Mouse (Mus musculus) frontal cortex, postnatal 36 days (tissue): ENCODE measurements around the gene Fbxl22.

Experiments used
- DNase-seq, 2 experiments: peaks; one replicate each; pipeline ENCODE4 v3.0.0; 2022; ENCODE audit warnings: low spot score in 2 of 2

Fbxl22 gene

DNA sequence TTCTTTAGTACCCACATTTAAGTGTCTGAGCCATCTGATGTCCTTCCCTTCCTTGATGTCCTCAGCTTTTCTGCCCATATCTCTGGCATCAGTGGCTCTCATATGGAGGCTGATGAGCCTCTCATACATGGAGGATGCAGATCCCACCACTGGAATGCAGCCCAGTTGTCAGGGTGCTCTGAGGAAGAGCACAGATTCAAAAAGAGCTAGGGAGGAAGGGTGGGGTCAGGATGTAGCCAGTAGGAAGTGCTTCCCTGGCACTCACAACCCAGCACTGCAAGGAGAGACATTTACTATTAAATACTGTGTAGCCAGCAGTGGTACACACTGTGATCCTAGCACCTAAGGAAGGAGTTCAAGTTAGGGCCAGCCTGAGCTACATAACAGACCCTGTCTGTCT, 8.0 kb downstream of the Fbxl22 start:
- DNase-seq, result no peak

GRCm38 (mm10) chr9:66506011-66506410, 8.4 kb downstream of the Fbxl22 start:
- no peak for DNase-seq

DNA sequence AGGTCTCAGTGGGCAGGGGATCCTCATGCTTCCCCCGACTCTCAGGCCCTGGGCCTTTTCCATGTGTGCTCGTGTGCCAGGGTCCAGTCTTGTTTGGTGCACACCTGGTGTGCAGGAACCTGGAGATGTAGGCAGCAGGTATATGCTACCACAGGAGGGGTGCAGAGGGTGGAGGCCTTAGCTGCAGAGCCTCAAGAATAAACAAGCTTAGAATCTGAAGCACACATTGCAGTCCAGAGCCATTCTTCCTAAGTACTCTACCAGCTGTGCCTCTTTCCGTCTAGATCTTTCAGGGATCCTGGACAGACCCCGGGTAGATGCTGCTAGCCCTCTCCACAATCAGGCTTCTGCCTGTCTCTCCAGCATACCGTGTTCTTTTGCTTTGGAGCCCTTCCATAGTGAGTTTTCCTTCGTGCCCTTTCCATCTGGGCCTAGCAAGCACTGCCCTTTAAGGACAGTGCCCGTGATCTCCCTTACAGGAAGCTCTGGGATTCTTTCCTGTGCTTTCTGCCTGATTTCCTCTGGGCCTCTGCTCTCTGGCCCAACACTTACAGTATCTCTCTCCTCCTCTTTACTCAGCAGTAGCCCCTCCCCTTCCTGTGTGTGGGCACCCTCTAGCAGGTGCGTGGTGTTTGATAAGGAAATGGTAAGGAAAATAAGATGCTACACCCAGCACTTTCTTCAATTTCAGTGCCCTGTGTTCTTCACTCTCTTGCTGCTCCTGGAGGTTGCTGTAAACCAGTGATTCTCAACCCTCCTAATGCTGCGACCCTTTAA, 9.1 kb downstream of the Fbxl22 start:
- no peak for DNase-seq

DNA sequence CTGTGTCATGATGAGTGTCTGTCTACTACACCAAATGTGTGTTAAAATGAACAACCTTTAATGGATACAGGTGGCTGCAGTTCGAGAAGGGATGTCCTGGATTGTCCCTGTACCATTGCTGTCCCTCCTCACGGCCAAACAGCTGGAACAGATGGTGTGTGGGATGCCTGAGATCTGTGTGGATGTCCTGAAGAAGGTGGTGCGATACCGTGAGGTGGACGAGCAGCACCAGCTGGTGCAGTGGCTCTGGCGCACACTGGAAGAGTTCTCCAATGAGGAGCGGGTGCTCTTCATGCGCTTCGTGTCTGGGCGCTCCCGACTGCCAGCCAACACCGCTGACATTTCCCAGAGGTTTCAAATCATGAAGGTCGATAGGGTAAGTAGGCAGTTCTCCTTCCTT, 9.9 kb downstream of the Fbxl22 start:
- peak; percentile 61 to 80 for DNase-seq

- no peak for DNase-seq
Observed at GRCm38 (mm10) chr9:66503879-66504411, 10.4 kb downstream of the Fbxl22 start.

- no peak for DNase-seq
Observed at GRCm38 (mm10) chr9:66501248-66501647, 13.1 kb downstream of the Fbxl22 start.

DNA sequence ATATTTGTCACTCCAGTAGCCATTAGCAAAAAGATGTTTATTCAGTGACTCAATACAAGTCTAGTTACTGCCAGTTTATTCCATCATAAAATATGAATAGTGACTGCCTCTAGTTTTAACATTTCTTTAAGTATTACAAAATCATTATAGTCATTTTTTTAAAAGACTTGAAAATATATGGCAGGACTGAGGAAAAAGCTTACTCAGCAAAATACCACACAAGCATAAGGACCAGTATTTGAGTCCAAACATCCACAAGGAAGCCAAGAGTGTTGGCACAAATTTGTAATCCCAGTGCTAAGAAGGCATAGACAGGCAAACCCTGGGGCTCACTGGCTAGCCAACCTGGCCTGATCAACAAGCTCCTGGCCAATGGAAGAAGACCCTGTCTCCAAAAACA, 20.4 kb downstream of the Fbxl22 start:
- no peak for DNase-seq

DNA sequence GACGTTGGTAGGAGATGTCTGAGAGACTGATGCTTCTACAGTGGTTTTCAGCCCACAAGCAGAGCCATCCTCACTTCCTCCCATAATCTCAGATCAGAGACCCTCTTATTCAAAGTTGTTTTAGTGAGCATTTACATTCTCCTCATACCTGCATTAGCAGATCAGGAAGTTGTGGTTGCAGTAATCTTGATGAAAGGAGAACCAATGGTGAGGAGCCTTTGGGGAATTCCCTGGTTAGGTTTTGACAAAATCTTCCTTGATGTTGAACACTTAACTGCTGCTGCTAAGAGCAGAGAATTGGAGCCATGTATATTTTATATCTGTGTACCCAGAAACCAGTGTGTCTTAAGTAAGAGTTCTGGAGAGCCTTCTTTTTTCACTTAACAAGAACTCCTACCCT, 22.0 kb downstream of the Fbxl22 start:
- no peak for DNase-seq

DNA sequence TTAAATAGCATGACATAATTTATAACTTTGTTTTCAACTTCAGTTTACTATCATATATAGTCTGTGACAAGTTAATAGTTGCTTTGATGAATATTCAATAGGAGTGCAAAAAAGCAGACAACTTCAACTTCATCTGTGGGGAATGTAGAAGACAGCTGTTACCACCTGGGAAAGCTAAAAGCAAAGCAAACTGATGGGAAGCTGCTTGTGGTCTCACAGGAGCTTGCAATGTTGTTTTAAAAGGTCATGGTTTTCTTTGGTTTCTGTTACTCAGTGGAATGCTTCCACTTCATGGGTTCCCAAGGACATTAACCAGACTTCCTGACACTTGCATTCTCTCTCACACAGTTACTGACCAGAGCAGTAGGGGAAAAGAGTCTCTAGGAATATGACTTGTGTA, 25.6 kb downstream of the Fbxl22 start:
- no peak for DNase-seq

- no peak for DNase-seq
Observed at GRCm38 (mm10) chr9:66483429-66483828, 31.0 kb downstream of the Fbxl22 start.

DNA sequence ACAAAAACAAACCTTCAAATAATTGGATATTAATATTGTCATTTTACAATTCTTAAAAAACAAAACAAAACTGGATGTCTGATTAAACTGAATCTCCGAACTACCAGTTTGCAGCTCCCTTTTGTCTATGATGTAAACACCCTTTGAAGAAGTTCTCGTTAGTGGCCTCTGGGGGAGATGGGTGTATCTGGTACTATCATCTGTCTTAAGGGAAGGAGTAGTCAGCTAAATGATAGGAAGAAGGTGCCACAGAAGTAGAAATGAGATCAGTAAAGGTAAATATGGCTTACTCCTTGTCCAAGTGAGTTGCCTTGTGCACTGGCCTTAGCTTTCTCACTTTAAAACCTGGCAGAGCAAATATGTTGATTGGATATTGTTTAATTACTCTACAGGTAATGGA, 36.6 kb downstream of the Fbxl22 start:
- DNase-seq, result no peak

DNA sequence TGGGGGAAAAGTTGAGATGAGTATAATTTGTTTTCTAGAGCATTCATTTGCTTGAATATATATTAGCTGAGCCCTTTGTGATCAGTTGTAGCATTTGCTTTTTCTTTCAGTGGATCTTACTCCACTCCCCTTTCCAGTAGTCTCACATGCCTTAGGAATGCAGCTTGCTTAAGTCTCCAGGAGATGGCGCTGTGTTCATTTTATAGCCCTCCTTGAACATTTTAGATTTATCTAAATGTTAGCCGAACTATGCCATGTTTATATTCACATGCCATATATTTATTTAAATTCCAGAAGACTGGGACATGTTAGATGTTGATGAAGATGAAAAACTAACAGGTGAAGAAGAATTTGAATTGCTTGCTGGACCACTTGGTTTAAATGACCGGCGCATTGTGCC, 49.3 kb downstream of the Fbxl22 start:
- no peak for DNase-seq
